8 mouse cellular contexts compared by ENCODE assay signal in genomic region chr10:29313064-29313638, GRCm38 (mm10). TPM values are rescaled to one million over a fixed set of nuclear protein-coding genes. Genes with fewer than 3 reads are reported as not detected.
DNase-seq lines count a peak whose midpoint lies in the region; ATAC-seq and TF ChIP-seq lines count a peak whose summit lies in the region.

Gene Echdc1, plus strand, starts transcription at chr10:29313166.

- TF ChIP-seq POLR2A in limb, embryonic 14.5 days (IDR thresholded peaks at IDR 0.05; ENCODE audit: borderline replicate concordance, extremely low read depth, insufficient read depth, insufficient read length), result 0 out of 2 replicates have a peak, but pooled peaks have one; percentile 29

- under 1% methylated on average over 27 of the region's 49 CpGs for WGBS in embryonic facial prominence, embryonic 14.5 days
- WGBS in limb, embryonic 14.5 days, result 3% methylated on average over 35 of the region's 49 CpGs
- WGBS in midbrain, postnatal 0 days, result under 1% methylated on average over 40 of the region's 49 CpGs

- DNase-seq in 3T3-L1 (ENCODE audit: low read depth, low spot score), result peak; percentile 92
- DNase-seq in adrenal gland, postnatal 4 days (ENCODE audit: low spot score in 2 of 2), result peak; percentile 57 to 72
- DNase-seq in embryonic facial prominence, embryonic 14.5 days (ENCODE audit: low spot score), result peak; percentile 94
- peak; percentile 87 for DNase-seq in heart, adult 8-10 months (ENCODE audit: low spot score)
- DNase-seq in kidney, adult 9 months, result peak; percentile 92
- DNase-seq in limb, embryonic 14.5 days (ENCODE audit: low spot score), result peak; percentile 86
- DNase-seq in midbrain, postnatal 0 days (ENCODE audit: low spot score), result peak; percentile 93
- DNase-seq in spleen, postnatal 14 days (ENCODE audit: low spot score in 2 of 2), result peak; percentile 48 to 70

- H3K36me3 ChIP-seq in embryonic facial prominence, embryonic 14.5 days (ENCODE audit: control insufficient read depth, insufficient read depth, low read length), result no peaks in the 10 kb centered on the region
- no peaks in the 10 kb centered on the region for H3K36me3 ChIP-seq in limb, embryonic 14.5 days (ENCODE audit: control insufficient read depth, insufficient read depth, low read length)
- no peaks in the 10 kb centered on the region for H3K36me3 ChIP-seq in midbrain, postnatal 0 days (ENCODE audit: insufficient read depth, low read length)

- H3K27ac ChIP-seq in embryonic facial prominence, embryonic 14.5 days (replicated peaks; ENCODE audit: low read depth, low read length), result peak within 1 kb of the TSS; percentile 84
- H3K27ac ChIP-seq in limb, embryonic 14.5 days (replicated peaks; ENCODE audit: low read depth, low read length), result peak within 1 kb of the TSS; percentile 87
- H3K27ac ChIP-seq in midbrain, postnatal 0 days (ENCODE audit: low read depth, low read length), result peak within 1 kb of the TSS; percentile 83

- no peaks in the 10 kb centered on the region for H3K9me3 ChIP-seq in embryonic facial prominence, embryonic 14.5 days (ENCODE audit: control insufficient read depth, low read length)
- no peaks in the 10 kb centered on the region for H3K9me3 ChIP-seq in limb, embryonic 14.5 days (ENCODE audit: control insufficient read depth, low read length)
- no peaks in the 10 kb centered on the region for H3K9me3 ChIP-seq in midbrain, postnatal 0 days (ENCODE audit: low read length)

- peak; percentile 99 for ATAC-seq in embryonic facial prominence, embryonic 14.5 days (ENCODE audit: low read depth)
- peak; percentile 96 for ATAC-seq in limb, embryonic 14.5 days (ENCODE audit: low FRiP score, low read depth)
- ATAC-seq in midbrain, postnatal 0 days (ENCODE audit: low FRiP score), result peak; percentile 99

- H3K27me3 ChIP-seq in embryonic facial prominence, embryonic 14.5 days (replicated peaks; ENCODE audit: control insufficient read depth, insufficient read depth, low read length), result no peaks in the 10 kb centered on the region
- no peaks in the 10 kb centered on the region for H3K27me3 ChIP-seq in limb, embryonic 14.5 days (ENCODE audit: control insufficient read depth, insufficient read depth, low read length)
- H3K27me3 ChIP-seq in midbrain, postnatal 0 days (ENCODE audit: insufficient read depth, low read length), result no peaks in the 10 kb centered on the region

- peak within 1 kb of the TSS; percentile 77 for H3K9ac ChIP-seq in embryonic facial prominence, embryonic 14.5 days (ENCODE audit: low read depth, low read length)
- peak within 1 kb of the TSS; percentile 83 for H3K9ac ChIP-seq in limb, embryonic 14.5 days (ENCODE audit: low read depth, low read length, severe bottlenecking)
- H3K9ac ChIP-seq in midbrain, postnatal 0 days (replicated peaks; ENCODE audit: low read length, poor library complexity, severe bottlenecking), result peak within 1 kb of the TSS; percentile 55

- peak within 1 kb of the TSS; percentile 58 for H3K4me3 ChIP-seq in embryonic facial prominence, embryonic 14.5 days (ENCODE audit: low read depth, low read length)
- H3K4me3 ChIP-seq in limb, embryonic 14.5 days (replicated peaks; ENCODE audit: low read length), result peak within 1 kb of the TSS; percentile 68
- peak within 1 kb of the TSS; percentile 61 for H3K4me3 ChIP-seq in midbrain, postnatal 0 days (ENCODE audit: low read depth, low read length)

- H3K4me2 ChIP-seq in embryonic facial prominence, embryonic 14.5 days (ENCODE audit: low read depth, low read length), result peak within 1 kb of the TSS; percentile 74
- peak within 1 kb of the TSS; percentile 53 for H3K4me2 ChIP-seq in limb, embryonic 14.5 days (replicated peaks; ENCODE audit: low read depth, low read length, severe bottlenecking)
- peak within 1 kb of the TSS; percentile 55 for H3K4me2 ChIP-seq in midbrain, postnatal 0 days (ENCODE audit: low read depth, low read length, poor library complexity, severe bottlenecking)

- no peaks in the 10 kb centered on the region for H3K4me1 ChIP-seq in embryonic facial prominence, embryonic 14.5 days (ENCODE audit: control insufficient read depth, insufficient read depth, low read length)
- peaks cover 10% of the 10 kb centered on the region for H3K4me1 ChIP-seq in limb, embryonic 14.5 days (ENCODE audit: control insufficient read depth, insufficient read depth, low read length)
- no peaks in the 10 kb centered on the region for H3K4me1 ChIP-seq in midbrain, postnatal 0 days (ENCODE audit: insufficient read depth, low read length)

- TF ChIP-seq CTCF in midbrain, postnatal 0 days (IDR thresholded peaks at IDR 0.05), result peak; percentile 91

RNA-seq across cellular contexts. Expression of gene Echdc1, which starts in this region (rescaled TPM):
- 10 to 100 TPM; 34.7 to 36.5 TPM for total RNA-seq in adrenal gland, postnatal 4 days (2021)
- 24.8 and 25.3 TPM in 2 replicates for polyA plus RNA-seq in embryonic facial prominence, embryonic 14.5 days (2014; fragmentation: Nextera tagmentation; extraction: Ambion mirVana)
- total RNA-seq in heart, adult 8-10 months (2022), result 10 to 100 TPM; 37.3 to 44.3 (median 40.4) TPM
- 9.1 and 13.0 TPM in 2 replicates for polyA plus RNA-seq in limb, embryonic 14.5 days (2012; rRNA removed)
- 21.4 and 22.0 TPM in 2 replicates for polyA plus RNA-seq in limb, embryonic 14.5 days (2014; fragmentation: Nextera tagmentation; extraction: Ambion mirVana)
- total RNA-seq in midbrain, postnatal 0 days (2014; rRNA removed), result 11.4 and 15.3 TPM in 2 replicates
- polyA plus RNA-seq in midbrain, postnatal 0 days (2015; fragmentation: Nextera tagmentation; extraction: Ambion mirVana), result 26.2 and 28.6 TPM in 2 replicates

Comparison
In these comparisons a context has a peak if more than half of its experiments do, and no peak if none do; other contexts are left out.
1. Peak in every context shown above with its lines: DNase-seq, ATAC-seq, H3K4me3 ChIP-seq and H3K27ac ChIP-seq.